Mouse (Mus musculus): Measurements from ENCODE around the gene Smtn. TPM values are rescaled to one million over a fixed set of nuclear protein-coding genes. Genes with fewer than 3 reads are reported as not detected.
A peak's percentile ranks its signal among the peaks of the same experiment; 100 is the strongest.

Smtn gene
- polyA plus RNA-seq, 1 experiment from 2014 or later: 103 TPM

- ATAC-seq (ENCODE audit: low FRiP score, low TSS enrichment): no peak
- Histone ChIP-seq H3K27ac (replicated peaks) (no peak overlapping the region), H3K9ac (ENCODE audit: low read length) (no peak overlapping the region), H3K4me1 (replicated peaks; ENCODE audit: control insufficient read depth, insufficient read depth) (no peaks in the 10 kb centered on the region), H3K36me3 (ENCODE audit: control insufficient read depth, insufficient read depth, low read length) (peaks cover 60% of the 10 kb centered on the region), H3K4me3 (ENCODE audit: low read depth, low read length) (no peak overlapping the region), H3K9me3 (ENCODE audit: control insufficient read depth, low read length) (no peaks in the 10 kb centered on the region), H3K27me3 (ENCODE audit: control insufficient read depth, insufficient read depth, low read length) (no peaks in the 10 kb centered on the region), H3K4me2 (replicated peaks; ENCODE audit: low read depth) (no peak overlapping the region)
- WGBS: 74% methylated on average over 9 of the region's 9 CpGs
- DNase-seq (ENCODE audit: low spot score): no peak
- TF ChIP-seq CTCF (IDR thresholded peaks at IDR 0.05; ENCODE audit: low read depth) (no peak), EP300 (optimal IDR thresholded peaks at IDR 0.05) (no peak)
Measured at GRCm38 (mm10) chr11:3526207-3526606, 14.2 kb downstream of the Smtn start.

- DNase-seq (ENCODE audit: low spot score) (no peak), ATAC-seq (ENCODE audit: low FRiP score, low TSS enrichment) (no peak)
- H3K27me3 ChIP-seq (ENCODE audit: control insufficient read depth, insufficient read depth, low read length): no peaks in the 10 kb centered on the region
- H3K27ac ChIP-seq (replicated peaks): no peak overlapping the region
- H3K4me3 ChIP-seq (ENCODE audit: low read depth, low read length): no peak overlapping the region
- no peaks in the 10 kb centered on the region for H3K9me3 ChIP-seq (ENCODE audit: control insufficient read depth, low read length)
- no peak overlapping the region for H3K4me2 ChIP-seq (replicated peaks; ENCODE audit: low read depth)
- 94% methylated on average over 4 of the region's 4 CpGs for WGBS
- H3K4me1 ChIP-seq (replicated peaks; ENCODE audit: control insufficient read depth, insufficient read depth): no peaks in the 10 kb centered on the region
- H3K36me3 ChIP-seq (ENCODE audit: control insufficient read depth, insufficient read depth, low read length): peaks cover 56% of the 10 kb centered on the region
- TF ChIP-seq CTCF (IDR thresholded peaks at IDR 0.05; ENCODE audit: low read depth): no peak
- no peak for TF ChIP-seq EP300 (optimal IDR thresholded peaks at IDR 0.05)
- H3K9ac ChIP-seq (ENCODE audit: low read length): 0 out of 2 replicates have a peak overlapping the region, but pooled peaks have one; percentile 13
Measured at GRCm38 (mm10) chr11:3525560-3525959, 14.9 kb downstream of the Smtn start.

- H3K4me3 ChIP-seq (ENCODE audit: low read depth, low read length): no peak overlapping the region
- ATAC-seq (ENCODE audit: low FRiP score, low TSS enrichment) (no peak), DNase-seq (ENCODE audit: low spot score) (no peak)
- no peak overlapping the region for H3K9ac ChIP-seq (ENCODE audit: low read length)
- WGBS: 88% methylated on average over 7 of the region's 7 CpGs
- no peak overlapping the region for H3K27ac ChIP-seq (replicated peaks)
- no peaks in the 10 kb centered on the region for H3K4me1 ChIP-seq (replicated peaks; ENCODE audit: control insufficient read depth, insufficient read depth)
- no peak for TF ChIP-seq EP300 (optimal IDR thresholded peaks at IDR 0.05)
- no peak for TF ChIP-seq CTCF (IDR thresholded peaks at IDR 0.05; ENCODE audit: low read depth)
- no peaks in the 10 kb centered on the region for H3K27me3 ChIP-seq (ENCODE audit: control insufficient read depth, insufficient read depth, low read length)
- H3K9me3 ChIP-seq (ENCODE audit: control insufficient read depth, low read length): no peaks in the 10 kb centered on the region
- peaks cover 59% of the 10 kb centered on the region for H3K36me3 ChIP-seq (ENCODE audit: control insufficient read depth, insufficient read depth, low read length)
- H3K4me2 ChIP-seq (replicated peaks; ENCODE audit: low read depth): no peak overlapping the region
Measured at GRCm38 (mm10) chr11:3523840-3524582, 16.4 kb downstream of the Smtn start.

GRCm38 (mm10) chr11:3522285-3523000 lies 18.0 kb downstream of the Smtn start:
- no peak for ATAC-seq (ENCODE audit: low FRiP score, low TSS enrichment)
- peaks cover 54% of the 10 kb centered on the region for H3K36me3 ChIP-seq (ENCODE audit: control insufficient read depth, insufficient read depth, low read length)

GRCm38 (mm10) chr11:3521339-3522224 lies 18.8 kb downstream of the Smtn start:
- DNase-seq (ENCODE audit: low spot score): no peak
- H3K4me2 ChIP-seq (replicated peaks; ENCODE audit: low read depth): no peak overlapping the region
- H3K9me3 ChIP-seq (ENCODE audit: control insufficient read depth, low read length): no peaks in the 10 kb centered on the region
- H3K36me3 ChIP-seq (ENCODE audit: control insufficient read depth, insufficient read depth, low read length): peaks cover 51% of the 10 kb centered on the region
- TF ChIP-seq EP300 (optimal IDR thresholded peaks at IDR 0.05) (no peak), CTCF (IDR thresholded peaks at IDR 0.05; ENCODE audit: low read depth) (no peak)
- no peak for ATAC-seq (ENCODE audit: low FRiP score, low TSS enrichment)
- no peak overlapping the region for H3K4me3 ChIP-seq (ENCODE audit: low read depth, low read length)
- no peaks in the 10 kb centered on the region for H3K27me3 ChIP-seq (ENCODE audit: control insufficient read depth, insufficient read depth, low read length)
- H3K27ac ChIP-seq (replicated peaks): no peak overlapping the region
- peaks cover 9% of the 10 kb centered on the region for H3K4me1 ChIP-seq (replicated peaks; ENCODE audit: control insufficient read depth, insufficient read depth)
- no peak overlapping the region for H3K9ac ChIP-seq (ENCODE audit: low read length)
- 80% methylated on average over 23 of the region's 23 CpGs for WGBS

More at GRCm38 (mm10) chr11:3522285-3523000, 18.0 kb downstream of the Smtn start:
- WGBS: 90% methylated on average over 17 of the region's 17 CpGs
- no peak for TF ChIP-seq CTCF (IDR thresholded peaks at IDR 0.05; ENCODE audit: low read depth)
- TF ChIP-seq EP300 (optimal IDR thresholded peaks at IDR 0.05): no peak
- H3K9ac ChIP-seq (ENCODE audit: low read length): no peak overlapping the region
- H3K27me3 ChIP-seq (ENCODE audit: control insufficient read depth, insufficient read depth, low read length): no peaks in the 10 kb centered on the region
- peaks cover 1% of the 10 kb centered on the region; the same call in 1 of the 2 replicates for H3K4me1 ChIP-seq (replicated peaks; ENCODE audit: control insufficient read depth, insufficient read depth)
- no peak overlapping the region for H3K4me3 ChIP-seq (ENCODE audit: low read depth, low read length)
- H3K27ac ChIP-seq (replicated peaks): no peak overlapping the region
- no peaks in the 10 kb centered on the region for H3K9me3 ChIP-seq (ENCODE audit: control insufficient read depth, low read length)
- no peak for DNase-seq (ENCODE audit: low spot score)
- H3K4me2 ChIP-seq (replicated peaks; ENCODE audit: low read depth): no peak overlapping the region

All from stomach, postnatal 0 days (tissue).